Mouse (Mus musculus) myocyte (in vitro differentiated cells): ENCODE data around the gene Lrriq4. TPM values are rescaled to one million over a fixed set of nuclear protein-coding genes. Genes with fewer than 3 reads are reported as not detected.

Source experiments
- H3K27me3 ChIP-seq: one replicate; pipeline ENCODE4 v1.6.1; 2011; ENCODE audit not compliant: control insufficient read depth, insufficient read depth, insufficient read length
- H3K36me3 ChIP-seq: one replicate; pipeline ENCODE4 v1.6.1; 2011; ENCODE audit not compliant: control insufficient read depth, insufficient read depth
- H3K4me2 ChIP-seq: one replicate; pipeline ENCODE4 v1.6.1; 2011; ENCODE audit warnings: low read depth, control low read depth
- H3K4me3 ChIP-seq: one replicate; pipeline ENCODE4 v1.5.1; 2011; ENCODE audit warnings: mild to moderate bottlenecking, control low read depth, moderate library complexity
- H3K79me2 ChIP-seq: one replicate; pipeline ENCODE4 v1.6.1; 2011; ENCODE audit not compliant: control insufficient read depth, insufficient read depth
- H3ac ChIP-seq: one replicate; pipeline ENCODE4 v1.6.1; 2011; ENCODE audit not compliant: control insufficient read depth, insufficient read length
- CEBPB ChIP-seq: IDR thresholded peaks from 2 replicates; pipeline ENCODE4 v1.6.1; 2011; ENCODE audit warnings: mild to moderate bottlenecking, moderate library complexity; ENCODE audit not compliant: poor library complexity, insufficient read depth, severe bottlenecking
- E2F4 ChIP-seq: IDR thresholded peaks from one replicate; pipeline ENCODE4 v1.6.1; 2011; ENCODE audit warnings: mild to moderate bottlenecking, control low read depth, moderate library complexity; ENCODE audit not compliant: insufficient read depth
- MAX ChIP-seq: IDR thresholded peaks from one replicate; pipeline ENCODE4 v1.6.1; 2011; ENCODE audit warnings: low read depth, mild to moderate bottlenecking, control low read depth
- MYOD1 ChIP-seq, 3 experiments: IDR thresholded peaks; one replicate each; pipeline ENCODE4 v1.6.1; 2011; ENCODE audit warnings: control low read depth in 2 of 3, low read depth in 2 of 3, mild to moderate bottlenecking in 2 of 3, moderate library complexity in 1 of 3; ENCODE audit not compliant: insufficient read length in 2 of 3, control insufficient read depth in 1 of 3
- MYOG ChIP-seq, 3 experiments: IDR thresholded peaks; one replicate each; pipeline ENCODE4 v1.6.1; 2011; ENCODE audit warnings: control low read depth in 2 of 3, low read depth in 2 of 3, mild to moderate bottlenecking in 2 of 3; ENCODE audit not compliant: insufficient read length in 2 of 3, control insufficient read depth in 1 of 3, insufficient read depth in 1 of 3
- POLR2A ChIP-seq: IDR thresholded peaks from one replicate; pipeline ENCODE4 v1.6.1; 2011; ENCODE audit warnings: low read depth, mild to moderate bottlenecking, control low read depth, moderate library complexity; ENCODE audit not compliant: insufficient read length
- REST ChIP-seq: IDR thresholded peaks from one replicate; pipeline ENCODE4 v1.6.1; 2011; ENCODE audit warnings: mild to moderate bottlenecking, control low read depth, moderate library complexity; ENCODE audit not compliant: insufficient read depth, insufficient read length
- TCF12 ChIP-seq: IDR thresholded peaks from one replicate; pipeline ENCODE4 v1.6.1; 2011; ENCODE audit warnings: mild to moderate bottlenecking, control low read depth; ENCODE audit not compliant: poor library complexity, insufficient read depth, severe bottlenecking
- TCF3 ChIP-seq: IDR thresholded peaks from one replicate; pipeline ENCODE4 v1.6.1; 2011; ENCODE audit warnings: low read depth, control low read depth; ENCODE audit not compliant: insufficient read length
- polyA plus RNA-seq: library from polyadenylated mRNA; unstranded; fragments of >200 nt; fragmentation: generic; extraction: Trizol; gene quantifications from one replicate; pipeline ENCODE4 v1.2.1, GENCODE M21; 2012; ENCODE audit warnings: missing spikeins

Gene Lrriq4
- polyA plus RNA-seq, result not detected

- no peaks in the 10 kb centered on the region for H3K36me3 ChIP-seq
- no peak within 1 kb of the TSS for H3ac ChIP-seq
- H3K4me2 ChIP-seq, result no peak within 1 kb of the TSS
- peaks cover 10% of the 10 kb centered on the region for H3K27me3 ChIP-seq
- H3K4me3 ChIP-seq, result no peak within 1 kb of the TSS
- no peak for TF ChIP-seq MYOG (IDR thresholded peaks at IDR 0.05; ENCODE audit: control insufficient read depth in 1 of 3, insufficient read depth in 1 of 3, insufficient read length in 2 of 3, low read depth in 2 of 3)
- no peak for TF ChIP-seq E2F4
- no peak for TF ChIP-seq TCF3
- TF ChIP-seq POLR2A, result no peak
- no peak for TF ChIP-seq TCF12
- TF ChIP-seq CEBPB, result no peak
- H3K79me2 ChIP-seq, result no peaks in the 10 kb centered on the region
Observed at GRCm38 (mm10) chr3:30644207-30644606, at the start of gene Lrriq4. TSS of gene Lrriq4 (plus strand) at chr3:30644507.

GRCm38 (mm10) chr3:30595111-30595832 is 49.0 kb upstream of the Lrriq4 start:
- TF ChIP-seq E2F4, result no peak
- TF ChIP-seq MYOD1 (IDR thresholded peaks at IDR 0.05; ENCODE audit: control insufficient read depth in 1 of 3, insufficient read length in 2 of 3, low read depth in 2 of 3), result no peak
- TF ChIP-seq TCF12, result no peak
- peak; percentile 37 for TF ChIP-seq POLR2A
- TF ChIP-seq TCF3, result no peak
- TF ChIP-seq MYOG (IDR thresholded peaks at IDR 0.05; ENCODE audit: control insufficient read depth in 1 of 3, insufficient read depth in 1 of 3, insufficient read length in 2 of 3, low read depth in 2 of 3), result no peak
- Histone ChIP-seq H3K79me2 (no peaks in the 10 kb centered on the region), H3K4me2 (peak overlapping the region; percentile 75), H3ac (peak overlapping the region; percentile 32), H3K27me3 (no peaks in the 10 kb centered on the region), H3K4me3 (peak overlapping the region; percentile 31), H3K36me3 (no peaks in the 10 kb centered on the region)

- no peak overlapping the region for H3K4me2 ChIP-seq
- no peaks in the 10 kb centered on the region for H3K36me3 ChIP-seq
- no peaks in the 10 kb centered on the region for H3K79me2 ChIP-seq
- H3K27me3 ChIP-seq, result no peaks in the 10 kb centered on the region
- no peak overlapping the region for H3K4me3 ChIP-seq
- no peak overlapping the region for H3ac ChIP-seq
- TF ChIP-seq TCF3 (no peak), REST (no peak), MAX (no peak)
Observed at GRCm38 (mm10) chr3:30597271-30597670, 47.0 kb upstream of the Lrriq4 start.

GRCm38 (mm10) chr3:30599711-30600545 is 44.4 kb upstream of the Lrriq4 start, which contains the start of gene Actrt3:
TSS of gene Actrt3 (minus strand) at chr3:30599939.
- H3K4me3 ChIP-seq, result peak within 1 kb of the TSS; percentile 71
- no peaks in the 10 kb centered on the region for H3K36me3 ChIP-seq
- no peaks in the 10 kb centered on the region for H3K27me3 ChIP-seq
- peaks cover 11% of the 10 kb centered on the region for H3K79me2 ChIP-seq
- TF ChIP-seq CEBPB (no peak), MYOD1 (IDR thresholded peaks at IDR 0.05; ENCODE audit: control insufficient read depth in 1 of 3, insufficient read length in 2 of 3, low read depth in 2 of 3) (peak in 1 of 3 experiments; percentile 13), TCF12 (no peak), POLR2A (no peak), MAX (no peak), REST (no peak), TCF3 (no peak)
- no peak within 1 kb of the TSS for H3ac ChIP-seq
- H3K4me2 ChIP-seq, result peak within 1 kb of the TSS; percentile 79

GRCm38 (mm10) chr3:30600717-30601116 is 43.6 kb upstream of the Lrriq4 start:
- H3K79me2 ChIP-seq, result peaks cover 11% of the 10 kb centered on the region
- no peaks in the 10 kb centered on the region for H3K27me3 ChIP-seq
- no peak overlapping the region for H3ac ChIP-seq
- H3K36me3 ChIP-seq, result peaks cover 5% of the 10 kb centered on the region
- TF ChIP-seq TCF3 (no peak), TCF12 (no peak), MAX (no peak), E2F4 (no peak)
- H3K4me3 ChIP-seq, result peak overlapping the region; percentile 71
- H3K4me2 ChIP-seq, result peak overlapping the region; percentile 79

- Histone ChIP-seq H3ac (no peak overlapping the region), H3K4me2 (peak overlapping the region; percentile 79), H3K4me3 (peak overlapping the region; percentile 71), H3K79me2 (peaks cover 11% of the 10 kb centered on the region), H3K36me3 (peaks cover 10% of the 10 kb centered on the region), H3K27me3 (no peaks in the 10 kb centered on the region)
- TF ChIP-seq MYOD1 (IDR thresholded peaks at IDR 0.05; ENCODE audit: control insufficient read depth in 1 of 3, insufficient read length in 2 of 3, low read depth in 2 of 3) (peak in 1 of 3 experiments; percentile 17), MAX (no peak), E2F4 (peak; percentile 12)
Observed at GRCm38 (mm10) chr3:30601175-30601574, 43.1 kb upstream of the Lrriq4 start.
